Mouse (Mus musculus): ENCODE measurements around the gene Gck.

Gene Gck

GRCm38 (mm10) chr11:5877421-5877820 lies 72.5 kb downstream of the Gck start:
- DNase-seq (ENCODE audit: low spot score in 2 of 2), result no peak

GRCm38 (mm10) chr11:5873192-5873591 lies 76.7 kb downstream of the Gck start:
- no peak for DNase-seq (ENCODE audit: low spot score in 2 of 2)

- DNase-seq (ENCODE audit: low spot score in 2 of 2), result no peak
Observed at GRCm38 (mm10) chr11:5872707-5873106, 77.2 kb downstream of the Gck start.

- no peak for DNase-seq (ENCODE audit: low spot score in 2 of 2)
Observed at GRCm38 (mm10) chr11:5870069-5870468, 79.8 kb downstream of the Gck start.

GRCm38 (mm10) chr11:5869331-5869730 lies 80.5 kb downstream of the Gck start:
- DNase-seq (ENCODE audit: low spot score in 2 of 2), result no peak

GRCm38 (mm10) chr11:5868324-5868723 lies 81.6 kb downstream of the Gck start:
- DNase-seq (ENCODE audit: low spot score in 2 of 2), result no peak

GRCm38 (mm10) chr11:5867196-5867595 lies 82.7 kb downstream of the Gck start:
- no peak for DNase-seq (ENCODE audit: low spot score in 2 of 2)

- DNase-seq (ENCODE audit: low spot score in 2 of 2), result no peak
Observed at GRCm38 (mm10) chr11:5862394-5863105, 87.3 kb downstream of the Gck start.

GRCm38 (mm10) chr11:5861678-5862393 lies 88.0 kb downstream of the Gck start, which contains the start of gene Aebp1:
Gene Aebp1, plus strand, starts transcription at chr11:5861947.
- DNase-seq (ENCODE audit: low spot score in 2 of 2), result no peak

GRCm38 (mm10) chr11:5860639-5861038 lies 89.2 kb downstream of the Gck start:
- DNase-seq (ENCODE audit: low spot score in 2 of 2), result no peak

- no peak for DNase-seq (ENCODE audit: low spot score in 2 of 2)
Observed at GRCm38 (mm10) chr11:5859883-5860550, 89.9 kb downstream of the Gck start.

- no peak for DNase-seq (ENCODE audit: low spot score in 2 of 2)
Observed at GRCm38 (mm10) chr11:5858723-5859122, 91.2 kb downstream of the Gck start.

- DNase-seq (ENCODE audit: low spot score in 2 of 2), result no peak
Observed at GRCm38 (mm10) chr11:5856479-5857130, 93.3 kb downstream of the Gck start.

- no peak for DNase-seq (ENCODE audit: low spot score in 2 of 2)
Observed at GRCm38 (mm10) chr11:5855902-5856301, 94.0 kb downstream of the Gck start.

GRCm38 (mm10) chr11:5855481-5855880 lies 94.4 kb downstream of the Gck start:
- DNase-seq (ENCODE audit: low spot score in 2 of 2), result no peak

- DNase-seq (ENCODE audit: low spot score in 2 of 2), result no peak
Observed at GRCm38 (mm10) chr11:5852314-5852713, 97.6 kb downstream of the Gck start.

- no peak for DNase-seq (ENCODE audit: low spot score in 2 of 2)
Observed at GRCm38 (mm10) chr11:5851021-5851736, 98.7 kb downstream of the Gck start.
